Mouse (Mus musculus) liver, adult 2 months (tissue): ENCODE data around the gene Ifit3b. TPM values are rescaled to one million over a fixed set of nuclear protein-coding genes. Genes with fewer than 3 reads are reported as not detected.
"Not testable (repeated sequence)": the region's sequence is repeated elsewhere in the genome, so short reads cannot be mapped to it uniquely, and the experiment has no call there.

Source experiments
- DNase-seq: peaks from one replicate; pipeline ENCODE4 v3.0.0-alpha.2; 2011; ENCODE audit warnings: low read depth, low spot score; ENCODE audit errors: extremely low read depth
- H3K27ac ChIP-seq: fragments of 200-500 bp; replicated peaks from 2 replicates; pipeline ENCODE4 v1.5.1; 2012; ENCODE audit warnings: low read depth, mild to moderate bottlenecking, control low read depth, inconsistent platforms, low read length; ENCODE audit not compliant: insufficient read depth
- H3K27me3 ChIP-seq: fragments of 200-500 bp; 2 replicates; pipeline ENCODE4 v1.6.1; 2012; ENCODE audit warnings: mild to moderate bottlenecking, moderate library complexity, low read length, inconsistent platforms; ENCODE audit not compliant: control insufficient read depth, insufficient read depth
- H3K36me3 ChIP-seq: fragments of 200-500 bp; 2 replicates; pipeline ENCODE4 v1.6.1; 2012; ENCODE audit warnings: low read length, inconsistent platforms; ENCODE audit not compliant: control insufficient read depth, insufficient read depth
- H3K4me1 ChIP-seq: fragments of 200-500 bp; 2 replicates; pipeline ENCODE4 v1.6.1; 2011; ENCODE audit warnings: low read length; ENCODE audit not compliant: control insufficient read depth, insufficient read depth
- H3K4me3 ChIP-seq: fragments of 200-500 bp; 2 replicates; pipeline ENCODE4 v1.5.1; 2011; ENCODE audit warnings: low read depth, mild to moderate bottlenecking, control low read depth, low read length, moderate library complexity; ENCODE audit not compliant: insufficient read depth
- H3K79me2 ChIP-seq: fragments of 200-500 bp; 2 replicates; pipeline ENCODE4 v1.6.1; 2012; ENCODE audit warnings: inconsistent platforms, mild to moderate bottlenecking, low read length, moderate library complexity; ENCODE audit not compliant: control insufficient read depth, insufficient read depth
- H3K9ac ChIP-seq: fragments of 200-500 bp; 2 replicates; pipeline ENCODE4 v1.6.1; 2012; ENCODE audit warnings: low read depth, mild to moderate bottlenecking, control low read depth, inconsistent platforms, low read length
- CTCF ChIP-seq: fragments of 200-500 bp; IDR thresholded peaks from 2 replicates; pipeline ENCODE4 v1.5.1; 2011; ENCODE audit warnings: low read depth, low read length, control low read depth
- POLR2A ChIP-seq: fragments of 200-500 bp; IDR thresholded peaks from 2 replicates; pipeline ENCODE4 v1.6.1; 2011; ENCODE audit warnings: low read length, control low read depth; ENCODE audit not compliant: insufficient read depth; ENCODE audit errors: extremely low read depth
- WGBS: fragments of 180-500 bp; shearing (Covaris S2); methylation state at CpG from one replicate; pipeline ENCODE4 v1.1.7; 2018; 5-methylcytosine and 5-hydroxymethylcytosine counted together
- polyA plus RNA-seq: library from polyadenylated mRNA; depleted of rRNA; stranded (reverse); fragments of >200 nt; gene quantifications from 2 replicates; pipeline ENCODE4 v1.2.3, GENCODE M21; 2012
- total RNA-seq: library from RNA; depleted of rRNA; stranded (reverse); fragments of >200 nt; gene quantifications from 2 replicates; pipeline ENCODE4 v1.2.3, GENCODE M21; 2014

Gene Ifit3b
- total and polyA plus RNA-seq, 2 experiments: 1.8 to 9.7 TPM

DNA sequence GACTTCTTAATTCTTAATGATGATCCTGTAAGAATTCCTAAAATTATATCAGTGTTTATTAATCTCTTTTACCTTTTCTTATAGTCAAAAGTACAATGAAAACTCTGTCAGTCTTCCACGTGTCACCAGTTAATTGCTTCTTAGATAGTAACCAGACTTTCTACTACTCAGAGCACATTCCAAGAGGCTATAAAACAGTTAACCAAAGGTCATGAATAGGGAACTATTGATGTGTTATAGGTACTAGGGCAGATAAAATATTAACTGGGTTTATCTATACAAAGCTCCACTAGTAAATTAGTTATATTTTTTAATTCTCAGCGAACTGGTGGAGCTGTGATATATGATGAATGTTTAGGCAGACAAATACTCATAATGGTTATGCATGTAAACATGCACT, 19.7 kb downstream of the Ifit3b start:
- WGBS: 73% methylated on average over 2 of the region's 2 CpGs
- no peaks in the 10 kb centered on the region for H3K36me3 ChIP-seq
- no peak for TF ChIP-seq POLR2A
- DNase-seq: no peak
- H3K4me3 ChIP-seq: no peak overlapping the region
- no peak overlapping the region for H3K27ac ChIP-seq
- H3K79me2 ChIP-seq: no peaks in the 10 kb centered on the region
- no peaks in the 10 kb centered on the region for H3K4me1 ChIP-seq
- H3K9ac ChIP-seq: no peak overlapping the region
- H3K27me3 ChIP-seq: no peaks in the 10 kb centered on the region

DNA sequence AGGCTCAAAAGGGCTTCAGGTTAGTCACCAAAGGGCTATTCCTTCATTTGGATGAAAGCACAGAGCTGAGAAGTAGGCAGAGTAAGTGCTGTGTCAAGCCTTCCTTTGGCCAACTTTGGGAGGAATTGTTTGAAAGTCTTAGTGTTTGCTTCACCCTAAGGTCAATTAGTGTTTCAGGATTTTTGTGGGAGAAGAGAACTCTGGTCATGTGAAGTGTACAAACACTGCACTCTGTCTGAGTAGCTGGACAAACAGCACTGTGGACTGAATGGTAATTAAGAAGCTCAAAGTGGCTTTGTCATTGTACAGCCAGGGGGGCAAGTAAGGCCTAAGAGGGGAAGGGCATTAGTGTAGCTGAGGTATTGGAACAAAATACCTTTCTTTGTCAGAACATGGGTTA, 23.7 kb downstream of the Ifit3b start:
- no peaks in the 10 kb centered on the region for H3K27me3 ChIP-seq
- no peak for DNase-seq
- no peaks in the 10 kb centered on the region for H3K79me2 ChIP-seq
- H3K4me3 ChIP-seq: no peak overlapping the region
- no peak overlapping the region for H3K9ac ChIP-seq
- H3K4me1 ChIP-seq: no peaks in the 10 kb centered on the region
- TF ChIP-seq CTCF (no peak), POLR2A (no peak)
- H3K27ac ChIP-seq: no peak overlapping the region
- H3K36me3 ChIP-seq: no peaks in the 10 kb centered on the region

DNA sequence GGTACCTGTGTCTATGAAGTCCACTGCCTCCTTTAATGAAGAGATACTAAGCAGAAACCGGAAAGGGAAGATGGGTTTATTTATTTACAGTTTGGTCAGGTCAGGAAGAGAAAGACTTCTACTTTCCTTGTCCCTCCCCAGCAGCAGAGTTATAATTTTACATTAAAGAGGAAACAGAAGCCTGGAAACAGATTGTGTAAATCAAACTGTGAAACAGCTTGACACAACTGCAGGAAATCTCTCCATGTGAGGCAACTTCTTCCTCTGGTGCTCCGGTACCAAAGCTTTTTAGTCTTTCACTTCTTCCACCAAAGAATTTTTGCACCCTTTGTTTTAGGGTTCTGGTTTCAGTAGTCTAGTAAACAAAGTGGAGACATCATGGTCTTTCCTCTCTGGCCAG, 25.7 kb downstream of the Ifit3b start:
- Histone ChIP-seq H3K27me3 (no peaks in the 10 kb centered on the region), H3K27ac (no peak overlapping the region), H3K36me3 (no peaks in the 10 kb centered on the region), H3K79me2 (no peaks in the 10 kb centered on the region), H3K4me1 (no peaks in the 10 kb centered on the region), H3K9ac (no peak overlapping the region), H3K4me3 (no peak overlapping the region)
- WGBS: 69% methylated on average over 2 of the region's 2 CpGs
- DNase-seq: no peak
- TF ChIP-seq POLR2A (no peak), CTCF (no peak)

DNA sequence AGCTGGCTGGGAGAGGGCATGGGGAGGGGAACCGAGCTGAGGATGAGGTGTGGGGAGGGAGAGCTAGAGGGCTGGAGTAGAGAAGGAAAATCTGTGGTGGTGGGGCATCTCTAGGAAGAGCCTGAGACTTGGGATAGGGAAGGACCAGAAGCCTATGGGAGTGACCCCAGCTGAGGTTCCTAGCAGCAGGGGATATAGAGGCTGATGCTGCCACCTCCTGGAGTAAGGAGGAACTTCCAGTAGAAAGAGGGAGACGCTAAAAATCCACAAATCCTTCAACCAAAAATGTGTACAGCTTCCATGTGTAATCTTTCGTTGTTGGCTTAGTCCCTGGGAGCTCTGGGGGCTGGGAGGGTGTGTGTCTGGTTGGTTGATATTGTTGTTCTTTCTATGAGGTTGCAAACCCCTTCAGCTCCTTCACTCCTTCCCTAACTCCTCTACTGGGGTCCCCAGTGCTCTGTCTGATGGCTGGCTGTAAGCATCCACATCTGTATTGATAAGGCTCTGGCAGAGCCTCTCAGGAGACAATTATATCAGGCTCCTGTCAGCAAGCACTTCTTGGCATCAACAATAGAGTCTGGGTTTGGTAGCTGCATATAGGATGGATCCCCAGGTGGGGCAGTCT, 29.3 kb downstream of the Ifit3b start:
- no peaks in the 10 kb centered on the region for H3K27me3 ChIP-seq
- DNase-seq: no peak
- no peaks in the 10 kb centered on the region; the same call in 1 of the 2 replicates for H3K79me2 ChIP-seq
- 20% methylated on average over 3 of the region's 3 CpGs for WGBS
- peak; percentile 56 for TF ChIP-seq CTCF
- no peak for TF ChIP-seq POLR2A
- H3K4me3 ChIP-seq: no peak overlapping the region
- H3K9ac ChIP-seq: no peak overlapping the region
- peaks cover 11% of the 10 kb centered on the region; the same call in 1 of the 2 replicates for H3K4me1 ChIP-seq
- no peak overlapping the region for H3K27ac ChIP-seq
- no peaks in the 10 kb centered on the region for H3K36me3 ChIP-seq

DNA sequence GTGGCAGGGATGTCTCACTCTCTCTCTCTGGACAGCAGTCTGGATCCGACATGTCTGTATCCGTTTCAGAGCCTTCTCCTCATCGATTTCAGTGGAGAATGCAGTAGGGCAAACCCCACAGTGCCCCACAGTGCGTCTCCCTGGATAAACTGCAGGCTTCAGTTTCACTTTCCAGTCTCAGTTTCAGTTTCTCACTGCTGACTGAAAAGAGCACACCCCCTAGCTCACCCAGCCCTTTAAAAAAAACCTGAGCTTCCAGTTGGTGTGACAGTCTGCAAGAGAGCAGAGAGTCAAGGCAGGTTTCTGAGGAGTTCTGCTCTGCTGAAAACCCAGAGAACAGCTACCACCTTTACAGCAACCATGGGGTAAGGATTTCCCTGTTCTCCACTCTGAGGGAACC, 32.9 kb downstream of the Ifit3b start, which contains the start of the genes Ifit1bl2 and Ifit1:
TSS of gene Ifit1bl2 (minus strand) at position 121 of the 400 bp plus-strand sequence.
TSS of gene Ifit1 (plus strand) at position 249 of the 400 bp plus-strand sequence.
- peak within 1 kb of the TSS; percentile 47 for H3K9ac ChIP-seq
- H3K79me2 ChIP-seq: no peaks in the 10 kb centered on the region; the same call in 1 of the 2 replicates
- H3K4me1 ChIP-seq: peaks cover 16% of the 10 kb centered on the region
- TF ChIP-seq CTCF: no peak
- TF ChIP-seq POLR2A: no peak
- H3K4me3 ChIP-seq: peak within 1 kb of the TSS; percentile 53
- peak; percentile 56 for DNase-seq
- no peaks in the 10 kb centered on the region for H3K36me3 ChIP-seq
- H3K27ac ChIP-seq: peak within 1 kb of the TSS; percentile 21; the same call in 1 of the 2 replicates
- 2% methylated on average over 4 of the region's 4 CpGs for WGBS
- H3K27me3 ChIP-seq: no peaks in the 10 kb centered on the region

DNA sequence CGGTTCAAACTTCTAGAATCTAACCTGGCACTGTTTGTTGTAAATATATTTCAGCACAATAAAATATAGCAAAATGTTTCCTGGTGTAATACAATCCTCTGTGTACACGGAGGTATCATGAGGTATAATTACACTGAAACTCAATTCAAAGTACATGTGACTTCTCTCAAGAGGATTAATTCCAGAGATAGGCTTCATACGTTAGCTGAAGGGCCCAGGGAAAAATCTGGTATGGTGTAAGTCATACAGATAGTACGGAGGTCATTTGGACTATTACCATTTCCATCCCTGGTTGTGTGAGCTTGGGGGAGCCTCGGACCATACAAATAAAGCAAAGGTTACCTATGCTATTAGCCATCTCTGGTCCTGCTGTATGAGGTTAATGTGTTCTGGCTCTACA, 34.8 kb downstream of the Ifit3b start:
- Histone ChIP-seq H3K36me3 (no peaks in the 10 kb centered on the region), H3K4me3 (no peak overlapping the region)
- 55% methylated on average over 5 of the region's 5 CpGs for WGBS

DNA sequence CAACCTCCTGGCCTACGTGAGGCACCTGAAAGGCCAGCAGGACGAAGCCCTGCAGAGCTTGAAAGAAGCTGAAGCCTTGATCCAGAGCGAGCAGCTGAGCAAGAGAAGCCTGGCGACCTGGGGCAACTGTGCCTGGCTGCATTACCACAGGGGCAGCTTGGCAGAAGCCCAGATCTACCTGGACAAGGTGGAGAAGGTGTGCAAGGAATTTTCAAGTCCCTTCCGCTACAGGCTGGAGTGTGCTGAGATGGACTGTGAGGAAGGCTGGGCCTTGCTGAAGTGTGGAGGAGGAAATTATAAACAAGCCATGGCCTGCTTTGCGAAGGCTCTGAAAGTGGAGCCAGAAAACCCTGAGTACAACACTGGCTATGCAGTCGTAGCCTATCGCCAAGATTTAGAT, 39.9 kb downstream of the Ifit3b start:
- H3K79me2 ChIP-seq, H3K4me1 ChIP-seq, H3K4me3 ChIP-seq, H3K27me3 ChIP-seq, H3K36me3 ChIP-seq, DNase-seq, H3K9ac ChIP-seq, H3K27ac ChIP-seq: not testable (repeated sequence)
- WGBS: 95% methylated on average over 8 of the region's 8 CpGs

More for the DNA sequence above, 34.8 kb downstream of the Ifit3b start:
- no peaks in the 10 kb centered on the region for H3K27me3 ChIP-seq
- peaks cover 16% of the 10 kb centered on the region for H3K4me1 ChIP-seq
- H3K79me2 ChIP-seq: no peaks in the 10 kb centered on the region; the same call in 1 of the 2 replicates
- no peak overlapping the region for H3K9ac ChIP-seq
- no peak for DNase-seq
- TF ChIP-seq POLR2A: no peak
- no peak for TF ChIP-seq CTCF
- no peak overlapping the region for H3K27ac ChIP-seq
